Mouse (Mus musculus) telencephalon, adult 2 months (tissue): ENCODE data around the gene Robo1.
A peak's percentile ranks its signal among the peaks of the same experiment; 100 is the strongest.

Experiments used
- DNase-seq: peaks from one replicate; pipeline ENCODE4 v3.0.0-alpha.2; 2011; ENCODE audit warnings: low read depth, low spot score

Robo1 gene

GRCm38 (mm10) chr16:72678450-72678849 is 370.3 kb downstream of the Robo1 start:
- no peak for DNase-seq

GRCm38 (mm10) chr16:72678947-72679558 is 370.9 kb downstream of the Robo1 start:
- DNase-seq = no peak

- no peak for DNase-seq
These were observed 377.7 kb downstream of the Robo1 start for GRCm38 (mm10) chr16:72685604-72686479.

GRCm38 (mm10) chr16:72686480-72687053 is 378.5 kb downstream of the Robo1 start:
- DNase-seq = no peak

DNA sequence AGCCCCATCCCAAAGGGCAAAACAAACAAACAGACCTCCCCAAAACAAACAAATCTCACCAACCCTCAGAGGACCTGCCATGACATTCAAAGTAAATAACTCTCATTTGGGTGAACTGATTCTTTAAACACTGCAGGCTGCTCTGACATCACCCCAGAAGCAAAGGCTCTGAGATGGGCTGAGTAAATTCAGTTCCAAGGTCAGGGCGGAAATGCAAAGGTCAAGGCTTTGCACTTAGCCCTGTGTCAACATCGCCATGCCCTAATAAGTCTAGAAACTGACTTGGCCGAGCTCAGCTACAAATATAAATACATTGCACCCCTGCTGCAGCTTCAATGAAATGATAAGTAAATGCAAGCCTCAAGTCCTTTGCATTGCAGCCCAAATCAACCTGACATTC is 379.5 kb downstream of the Robo1 start:
- no peak for DNase-seq

DNA sequence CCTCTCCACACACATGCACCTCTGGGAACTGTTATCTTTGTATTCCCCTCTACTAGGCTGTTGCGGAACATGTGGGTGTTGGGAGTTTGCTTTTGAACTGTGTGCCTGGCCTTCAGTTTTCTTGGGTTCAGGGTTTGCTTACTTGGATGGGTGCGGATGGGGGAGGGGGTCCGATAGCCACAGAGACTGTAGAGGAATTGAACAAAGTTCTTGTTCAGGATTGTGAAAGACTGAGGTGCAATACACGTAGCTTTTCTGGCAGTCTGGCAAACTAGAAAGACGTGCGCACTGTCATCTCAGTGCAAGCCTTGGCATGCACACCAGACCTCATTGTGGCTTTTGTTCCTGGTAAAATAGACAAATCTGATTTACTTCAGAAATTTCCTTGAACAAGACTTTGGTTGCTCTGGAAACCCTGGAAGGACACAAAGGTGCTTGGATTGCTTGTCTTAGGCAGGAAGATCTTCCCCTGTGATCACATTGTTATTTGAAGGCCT is 380.1 kb downstream of the Robo1 start:
- DNase-seq = no peak

DNA sequence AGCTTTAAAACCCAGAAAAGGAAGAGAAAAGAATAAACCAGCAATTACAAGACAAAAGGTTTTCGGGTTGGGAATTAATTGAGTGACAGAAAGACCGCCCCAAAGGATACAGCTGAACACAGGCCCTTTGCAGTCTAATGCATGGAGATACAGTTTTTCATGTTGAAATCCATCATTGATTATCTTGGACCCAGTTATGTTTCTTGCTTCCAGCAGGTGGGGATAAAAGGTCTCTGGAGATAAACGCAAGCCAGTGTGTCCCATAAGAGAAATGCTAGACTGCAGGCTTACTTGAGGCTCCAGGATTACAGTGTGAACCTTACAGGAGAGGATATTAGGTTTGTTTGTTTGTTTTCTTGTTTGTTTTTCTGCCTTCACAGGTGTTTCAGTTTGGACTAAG is 383.8 kb downstream of the Robo1 start:
- DNase-seq = no peak

DNA sequence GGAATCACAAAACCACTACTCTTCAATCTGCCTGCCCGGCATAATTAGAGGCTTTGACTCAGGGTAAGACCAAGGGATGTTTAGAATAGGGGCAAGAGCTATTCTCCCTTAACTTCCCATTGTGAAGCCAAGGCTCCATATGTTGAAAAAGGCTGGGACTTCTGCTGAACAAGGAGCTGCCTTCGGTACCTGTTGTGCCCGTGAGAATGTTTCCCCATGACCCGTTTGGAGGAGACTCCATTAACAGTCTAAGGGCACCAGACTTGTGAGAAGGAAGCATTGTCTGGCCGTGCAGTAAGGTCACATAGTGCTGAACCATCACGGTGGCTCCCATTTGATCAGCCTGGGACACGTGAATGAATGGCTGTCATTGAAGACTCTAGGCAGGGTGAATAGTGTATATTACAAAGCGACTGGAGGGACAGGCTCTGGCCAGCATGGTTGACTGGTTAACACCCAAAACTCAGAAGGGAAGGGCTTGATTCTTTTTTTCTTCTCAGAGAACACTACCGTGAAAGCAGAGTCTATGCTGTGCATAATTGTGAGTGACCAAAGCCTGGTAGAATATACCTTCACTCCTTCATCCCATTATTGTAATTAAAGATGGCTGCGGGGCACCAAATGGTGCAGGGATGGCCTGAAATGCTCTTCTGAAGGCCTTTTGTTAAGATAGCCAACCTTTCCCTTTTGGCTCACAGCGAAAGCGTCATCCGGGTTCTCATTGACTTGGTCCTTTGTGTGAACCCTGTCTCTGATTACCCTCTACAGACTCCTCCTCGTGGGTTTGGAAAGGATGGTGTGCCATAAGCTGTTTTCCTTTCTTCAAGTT is 385.6 kb downstream of the Robo1 start:
- DNase-seq = no peak

GRCm38 (mm10) chr16:72694787-72695186 is 386.7 kb downstream of the Robo1 start:
- DNase-seq = no peak

DNA sequence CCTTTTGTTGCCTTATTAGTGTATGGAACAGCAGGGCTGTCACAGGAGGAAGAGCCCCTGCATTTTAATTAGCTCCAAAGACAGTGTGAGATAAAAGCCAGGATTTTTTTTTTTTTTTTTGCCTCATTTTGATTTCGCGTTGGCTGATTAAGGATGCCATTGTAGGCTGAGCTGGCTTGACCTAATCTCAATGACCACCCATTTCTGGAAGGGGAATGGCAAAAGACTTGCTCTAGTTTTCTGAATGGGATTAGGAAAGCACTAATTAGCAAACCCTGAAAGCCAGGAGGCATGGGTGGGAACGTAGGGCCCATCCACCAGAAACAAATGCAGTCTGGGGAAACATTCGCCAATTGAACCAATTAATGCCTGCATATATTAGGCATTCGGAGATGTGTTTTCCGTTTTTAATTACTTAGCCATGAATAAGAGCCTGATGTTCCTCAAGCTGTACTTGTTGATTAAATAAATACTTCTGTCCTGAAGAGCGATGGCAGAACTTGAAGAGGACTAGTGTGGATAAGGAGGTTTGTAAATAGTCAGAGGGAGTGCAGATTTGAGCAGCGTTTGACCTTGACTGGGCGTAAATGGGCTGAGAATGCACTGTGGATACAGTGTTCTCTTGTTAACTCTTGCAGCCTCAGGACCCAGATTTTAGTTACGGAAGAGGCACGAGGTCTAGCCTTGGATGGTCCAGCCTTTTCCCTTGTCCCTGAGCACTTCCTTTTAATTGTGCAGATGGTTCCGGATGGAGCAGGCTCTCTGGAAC is 391.3 kb downstream of the Robo1 start:
- DNase-seq = no peak

- DNase-seq = no peak
These were observed 392.2 kb downstream of the Robo1 start for GRCm38 (mm10) chr16:72700297-72700696.

GRCm38 (mm10) chr16:72703486-72703885 is 395.4 kb downstream of the Robo1 start:
- DNase-seq = no peak

DNA sequence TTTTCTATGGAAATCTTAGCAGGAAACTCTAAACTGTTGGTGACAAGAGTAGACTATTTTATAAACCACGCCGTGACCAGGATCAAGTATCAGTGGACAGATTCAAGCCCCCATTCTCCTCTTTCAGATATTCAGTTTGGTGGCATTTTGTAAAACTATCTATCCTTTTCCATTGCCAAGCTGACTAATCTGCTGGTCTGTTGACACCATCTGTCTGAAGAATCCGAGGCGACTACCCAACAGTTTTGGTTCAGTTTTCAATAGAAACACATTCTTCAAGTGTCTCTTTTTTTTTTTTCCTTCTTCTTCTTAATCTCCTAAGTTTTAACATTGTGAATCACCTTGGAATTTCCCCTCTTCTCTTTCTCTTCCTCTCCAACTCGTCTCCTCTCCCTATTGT is 397.7 kb downstream of the Robo1 start:
- DNase-seq = no peak

- no peak for DNase-seq
These were observed 400.4 kb downstream of the Robo1 start for GRCm38 (mm10) chr16:72708526-72708925.

DNA sequence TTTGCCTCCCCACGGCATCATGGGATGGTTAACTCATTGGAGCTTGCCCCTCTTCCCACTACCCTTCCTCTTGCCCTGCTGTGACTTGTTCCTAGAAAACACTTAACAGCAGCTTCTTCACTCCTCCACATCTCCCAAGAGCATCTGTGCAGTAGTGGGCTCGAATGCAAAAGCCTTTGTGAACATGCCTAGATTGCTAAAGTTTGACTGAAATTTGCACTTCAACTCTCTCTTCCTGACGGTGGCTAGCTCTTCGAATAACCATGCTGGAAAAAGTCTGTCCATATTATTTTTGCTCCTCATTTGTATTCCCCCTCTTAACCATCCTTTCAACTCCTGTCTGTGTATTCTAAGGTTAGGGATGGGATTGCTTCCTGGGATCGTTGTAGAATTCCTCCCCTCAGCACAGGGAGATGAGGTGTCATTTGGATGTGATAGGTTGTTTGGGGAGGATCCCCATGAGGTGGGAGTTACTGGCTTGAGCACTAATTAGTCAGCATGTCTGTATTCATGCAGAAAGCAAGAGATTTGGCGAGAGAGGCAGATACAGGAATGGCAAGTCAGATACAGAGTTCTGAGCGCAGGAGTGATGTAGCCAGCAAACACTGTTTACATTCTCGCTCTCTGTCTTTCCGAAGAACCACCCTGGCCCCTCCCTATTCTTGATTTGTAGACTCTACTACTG is 409.2 kb downstream of the Robo1 start:
- DNase-seq = peak; percentile 41

GRCm38 (mm10) chr16:72719063-72719462 is 411.0 kb downstream of the Robo1 start:
- DNase-seq = no peak

DNA sequence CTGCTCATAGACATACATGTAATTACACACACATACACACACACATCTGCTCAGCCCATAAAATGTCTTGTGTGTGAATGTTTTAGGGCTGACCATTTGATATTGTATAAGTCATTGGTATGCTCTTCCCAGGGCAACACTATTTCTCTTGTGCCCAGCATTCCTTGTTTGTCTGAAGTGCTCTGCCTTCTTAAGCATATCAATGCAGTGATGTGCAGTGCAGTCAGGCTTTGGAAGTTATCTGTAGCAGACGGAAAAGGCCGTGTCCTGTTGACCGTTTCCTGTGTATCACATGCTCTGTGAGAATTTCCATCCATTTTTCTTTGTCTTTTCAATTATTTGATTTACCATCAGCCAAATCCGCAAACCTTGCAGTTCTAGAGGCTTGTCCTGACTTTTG is 412.9 kb downstream of the Robo1 start:
- no peak for DNase-seq

DNA sequence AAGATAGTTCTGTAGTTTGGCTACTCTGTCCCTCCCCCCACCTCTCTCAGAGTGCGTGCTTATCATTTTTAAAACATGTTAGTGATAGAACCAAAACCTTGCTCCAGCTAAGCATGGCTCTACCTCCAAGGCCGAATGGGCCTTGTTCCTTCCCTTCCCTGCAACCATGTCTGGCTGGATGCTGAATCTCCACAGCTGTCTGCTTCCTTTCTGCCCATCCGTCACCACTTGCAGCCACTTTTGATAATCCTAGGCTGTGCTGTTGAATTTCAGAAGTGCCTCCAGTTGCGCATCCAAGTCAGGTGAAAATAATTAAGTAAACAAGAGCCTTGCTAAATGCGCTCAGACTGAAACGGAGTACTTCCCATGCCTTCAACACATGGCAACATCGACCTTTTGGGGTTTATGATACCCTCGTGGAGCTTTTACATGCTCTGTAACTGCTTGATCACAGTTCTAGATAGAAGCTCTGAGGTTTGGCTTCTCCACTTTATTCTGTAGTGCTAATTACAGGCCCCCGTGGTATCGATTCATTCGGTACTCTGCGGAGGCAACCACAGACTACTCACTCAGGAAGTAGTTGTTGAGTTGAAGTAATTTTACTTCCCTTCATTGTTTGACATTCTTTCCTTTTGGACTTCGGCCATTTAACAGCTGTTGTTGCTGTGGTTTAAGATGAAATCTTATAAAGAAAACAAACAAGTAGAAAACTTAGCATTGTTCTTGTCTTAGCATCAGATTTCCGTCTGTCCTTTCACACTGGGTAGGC is 413.8 kb downstream of the Robo1 start:
- DNase-seq = no peak

- no peak for DNase-seq
These were observed 426.1 kb downstream of the Robo1 start for GRCm38 (mm10) chr16:72734234-72734633.

- no peak for DNase-seq
These were observed 427.1 kb downstream of the Robo1 start for GRCm38 (mm10) chr16:72735175-72735574.
